Mouse (Mus musculus) lung, adult 2 months (tissue): Measurements from ENCODE around the gene Six6. TPM values are rescaled to one million over a fixed set of nuclear protein-coding genes. Genes with fewer than 3 reads are reported as not detected.

ENCODE experiments used
- DNase-seq: peaks from one replicate; pipeline ENCODE4 v3.0.0; 2022
- H3K4me1 ChIP-seq: fragments of 200-500 bp; 2 replicates; pipeline ENCODE4 v1.6.1; 2011; ENCODE audit warnings: low read length; ENCODE audit not compliant: control insufficient read depth, insufficient read depth
- H3K4me3 ChIP-seq: fragments of 200-500 bp; replicated peaks from 2 replicates; pipeline ENCODE3; 2011; ENCODE audit warnings: low read depth, mild to moderate bottlenecking, control low read depth, low read length; ENCODE audit errors: extremely low read depth
- CTCF ChIP-seq: fragments of 200-500 bp; IDR thresholded peaks from 2 replicates; pipeline ENCODE4 v1.5.1; 2011; ENCODE audit warnings: mild to moderate bottlenecking, low read length, control low read depth; ENCODE audit not compliant: insufficient read depth
- POLR2A ChIP-seq: fragments of 200-500 bp; IDR thresholded peaks from 2 replicates; pipeline ENCODE4 v1.6.1; 2011; ENCODE audit warnings: low read depth, mild to moderate bottlenecking, control low read depth, low read length, borderline replicate concordance; ENCODE audit errors: extremely low read depth
- WGBS: fragments of 180-500 bp; shearing (Covaris S2); methylation state at CpG from one replicate; pipeline ENCODE4 v1.1.7; 2018; 5-methylcytosine and 5-hydroxymethylcytosine counted together
- polyA plus RNA-seq: library from polyadenylated mRNA; depleted of rRNA; stranded (reverse); fragments of >200 nt; gene quantifications from 2 replicates; pipeline ENCODE4 v1.2.3, GENCODE M21; 2012; rRNA removed

The Six6 gene
- polyA plus RNA-seq, 1 experiment, result not detected

- no peak for TF ChIP-seq POLR2A
Observed at GRCm38 (mm10) chr12:72979236-72979635, 39.5 kb downstream of the Six6 start.

GRCm38 (mm10) chr12:72982616-72983015 lies 42.9 kb downstream of the Six6 start:
- Histone ChIP-seq H3K4me3 (no peak overlapping the region), H3K4me1 (no peaks in the 10 kb centered on the region)
- TF ChIP-seq CTCF (no peak), POLR2A (no peak)
- no peak for DNase-seq
- WGBS, result 69% methylated on average over 10 of the region's 10 CpGs

More at GRCm38 (mm10) chr12:72979236-72979635, 39.5 kb downstream of the Six6 start:
- WGBS, result 63% methylated on average over 5 of the region's 5 CpGs
- H3K4me1 ChIP-seq, result no peaks in the 10 kb centered on the region
- no peak for DNase-seq
- H3K4me3 ChIP-seq, result no peak overlapping the region

- DNase-seq, result no peak
- Histone ChIP-seq H3K4me1 (no peaks in the 10 kb centered on the region), H3K4me3 (no peak overlapping the region)
- 55% methylated on average over 8 of the region's 8 CpGs for WGBS
- TF ChIP-seq CTCF (no peak), POLR2A (no peak)
Observed at GRCm38 (mm10) chr12:72983071-72983857, 43.6 kb downstream of the Six6 start.

Other genes with a start within 250 kb of the Six6 start
- gene Ppm1a, start 182.4 kb upstream of the Six6 start, polyA plus RNA-seq, result 32.0 and 54.9 TPM in 2 replicates
- gene 4930447C04Rik, start 882 bp downstream of the Six6 start, polyA plus RNA-seq, result not detected in 2 replicates
- 3.0 and 3.6 TPM in 2 replicates for gene Six1, start 114.0 kb downstream of the Six6 start, polyA plus RNA-seq
- 2.1 and 2.6 TPM in 2 replicates for gene Six4, start 173.6 kb downstream of the Six6 start, polyA plus RNA-seq
- gene Mnat1, start 183.8 kb downstream of the Six6 start, polyA plus RNA-seq, result 3.5 and 6.4 TPM in 2 replicates